Mouse (Mus musculus): ENCODE measurements around the gene Fgd2.

Gene Fgd2

DNA sequence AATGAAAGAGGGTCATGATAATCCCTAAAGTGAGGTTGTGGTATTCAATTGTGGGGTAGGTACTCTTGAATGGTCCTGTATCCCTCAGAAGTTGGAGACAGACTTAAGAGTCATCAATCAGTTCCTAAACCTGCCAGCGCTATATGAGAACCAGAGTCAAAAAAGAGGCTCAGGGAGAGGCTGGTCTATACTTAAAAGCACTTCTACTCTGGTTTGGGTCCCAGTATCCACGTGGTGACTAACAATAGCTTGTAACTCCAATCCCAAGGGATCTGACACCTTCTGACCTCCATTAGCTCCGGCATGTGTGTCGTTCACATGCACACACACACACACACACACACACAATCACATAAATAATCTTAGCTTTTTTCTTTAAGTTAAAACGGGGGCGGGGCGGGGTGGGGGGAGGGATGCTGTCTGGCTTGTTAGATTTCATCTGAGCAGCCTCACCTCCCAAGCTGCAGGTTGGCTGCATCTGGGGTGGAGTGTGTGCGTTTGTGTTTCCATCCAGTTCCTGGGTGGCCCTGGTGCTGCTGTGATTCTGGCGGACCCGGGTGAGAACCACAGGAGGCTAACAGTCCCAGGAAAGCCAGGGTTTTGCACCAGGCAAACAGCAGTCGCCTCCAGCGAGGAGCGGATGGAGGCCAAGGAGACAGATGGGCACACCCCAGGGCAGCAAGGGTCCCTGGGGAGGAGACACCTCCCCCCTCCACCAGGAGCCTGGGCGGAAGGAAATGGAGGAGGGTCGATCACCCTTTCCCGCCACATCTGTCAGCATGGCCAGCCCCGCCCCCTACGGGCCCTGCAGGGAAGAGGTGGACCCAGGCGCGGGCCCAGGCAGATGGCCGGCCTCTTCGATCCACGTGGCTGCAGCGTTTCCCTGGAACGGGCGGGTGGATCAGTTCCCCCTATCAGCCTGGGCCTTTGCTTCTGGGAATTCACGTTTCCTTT lies 37.0 kb downstream of the Fgd2 start:
- peak; percentile 82 for DNase-seq (ENCODE audit: low read depth, low spot score)

DNA sequence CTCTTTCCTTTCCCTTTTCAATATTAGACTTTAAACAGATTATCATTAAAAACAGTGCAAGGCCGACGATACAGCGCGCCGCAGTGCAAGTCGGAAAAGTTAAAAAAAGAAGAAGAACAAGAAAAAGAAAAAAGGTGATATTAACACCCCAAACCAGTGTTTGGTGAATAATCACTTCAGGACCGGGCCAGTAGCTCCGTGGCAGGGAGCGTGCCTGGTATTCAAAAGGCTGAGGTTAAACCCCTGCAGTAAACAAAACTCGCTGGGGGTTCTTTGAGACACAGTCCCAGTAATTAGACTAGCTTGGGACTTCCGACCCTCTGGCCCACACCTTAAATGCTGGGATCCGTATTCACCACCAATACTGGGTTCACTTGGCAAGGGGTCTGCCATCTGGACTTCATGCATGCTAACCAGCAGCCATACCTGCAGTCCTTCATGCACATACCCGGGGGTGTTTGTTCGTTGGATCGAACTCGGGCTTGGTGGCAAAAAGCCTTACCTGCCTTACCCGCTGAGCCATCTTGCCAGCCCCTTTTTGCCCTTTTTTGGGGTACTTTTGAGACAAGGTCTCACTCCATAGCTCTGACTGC lies 37.8 kb downstream of the Fgd2 start:
- no peak for DNase-seq (ENCODE audit: low read depth, low spot score)

DNA sequence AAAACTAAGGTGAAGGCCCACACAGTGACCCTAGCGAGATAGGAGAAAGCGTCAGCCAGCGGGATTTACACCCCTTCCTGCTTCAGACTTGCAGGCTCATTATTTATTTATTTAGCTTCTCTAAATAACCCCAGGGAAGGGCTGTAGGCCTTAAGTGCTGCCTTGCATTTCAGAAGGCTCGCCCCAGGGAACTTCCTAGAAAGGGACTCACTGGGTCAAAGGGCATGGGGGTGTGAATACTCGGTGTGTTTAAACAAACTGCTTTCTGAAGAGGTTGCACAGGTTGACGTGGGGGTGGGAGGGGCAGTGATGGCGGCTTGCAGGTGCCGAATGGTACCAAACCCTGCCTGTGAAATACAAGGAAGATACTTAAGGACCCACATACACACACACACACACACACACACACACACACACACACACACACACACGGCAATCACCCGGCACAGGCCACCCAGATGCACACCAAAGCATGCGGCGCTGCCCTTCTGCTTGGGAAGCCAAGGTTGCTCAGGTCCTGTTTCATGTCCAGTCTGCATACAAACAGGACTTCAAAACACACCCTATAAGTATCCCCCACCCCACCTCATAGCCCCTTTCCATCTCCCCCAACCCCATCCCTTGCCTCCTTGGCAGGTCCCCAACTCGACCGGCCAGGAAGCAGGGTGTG lies 38.7 kb downstream of the Fgd2 start:
- DNase-seq (ENCODE audit: low read depth, low spot score): peak; percentile 26

- DNase-seq (ENCODE audit: low read depth, low spot score): no peak
Measured at GRCm38 (mm10) chr17:29400044-29400443, 39.3 kb downstream of the Fgd2 start.

GRCm38 (mm10) chr17:29401741-29402268 lies 41.1 kb downstream of the Fgd2 start:
- DNase-seq (ENCODE audit: low read depth, low spot score): no peak

DNA sequence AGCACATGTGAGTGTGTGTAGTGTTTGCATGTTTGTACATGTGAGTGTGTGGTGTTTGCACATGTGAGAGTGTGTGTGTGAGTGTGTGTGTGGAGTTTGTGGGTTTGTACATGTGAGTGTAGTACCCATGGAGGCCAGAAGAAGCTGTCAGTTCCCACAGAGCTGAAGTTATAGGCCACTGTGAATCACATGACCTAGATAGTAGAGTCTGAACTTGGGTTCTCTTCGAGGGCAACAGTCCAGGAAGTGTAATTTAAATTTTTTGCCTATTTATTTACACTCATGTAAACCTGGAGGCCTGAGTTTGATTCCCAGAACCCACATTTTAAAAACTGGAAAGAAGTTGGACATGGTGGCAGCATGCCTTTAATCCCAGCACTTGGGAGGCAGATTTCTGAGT lies 42.5 kb downstream of the Fgd2 start:
- DNase-seq (ENCODE audit: low read depth, low spot score): no peak

GRCm38 (mm10) chr17:29405501-29405900 lies 44.8 kb downstream of the Fgd2 start:
- DNase-seq (ENCODE audit: low read depth, low spot score): no peak

GRCm38 (mm10) chr17:29406077-29406476 lies 45.4 kb downstream of the Fgd2 start:
- peak; percentile 57 for DNase-seq (ENCODE audit: low read depth, low spot score)

DNA sequence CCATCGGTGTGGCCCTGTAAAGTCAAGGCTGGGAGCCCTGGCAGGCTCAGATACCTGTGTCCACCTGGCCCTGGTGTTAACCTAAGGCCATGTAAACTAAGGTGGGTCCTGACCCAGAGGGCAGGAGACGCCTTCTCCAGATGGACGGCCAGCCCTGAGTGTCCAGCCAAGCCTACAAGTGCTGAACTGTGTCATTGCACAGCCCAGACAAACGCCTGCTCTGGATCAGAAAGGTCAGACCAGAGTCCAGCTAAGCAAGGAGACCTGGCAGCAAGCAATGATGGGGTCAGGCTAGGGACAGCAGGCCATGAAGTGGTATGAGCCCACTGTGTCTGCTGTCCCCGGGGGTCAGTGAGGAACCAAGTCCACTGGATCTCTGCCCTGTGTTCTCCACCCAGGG lies 46.7 kb downstream of the Fgd2 start:
- DNase-seq (ENCODE audit: low read depth, low spot score): no peak

- no peak for DNase-seq (ENCODE audit: low read depth, low spot score)
Measured at GRCm38 (mm10) chr17:29408364-29408763, 47.6 kb downstream of the Fgd2 start.

DNA sequence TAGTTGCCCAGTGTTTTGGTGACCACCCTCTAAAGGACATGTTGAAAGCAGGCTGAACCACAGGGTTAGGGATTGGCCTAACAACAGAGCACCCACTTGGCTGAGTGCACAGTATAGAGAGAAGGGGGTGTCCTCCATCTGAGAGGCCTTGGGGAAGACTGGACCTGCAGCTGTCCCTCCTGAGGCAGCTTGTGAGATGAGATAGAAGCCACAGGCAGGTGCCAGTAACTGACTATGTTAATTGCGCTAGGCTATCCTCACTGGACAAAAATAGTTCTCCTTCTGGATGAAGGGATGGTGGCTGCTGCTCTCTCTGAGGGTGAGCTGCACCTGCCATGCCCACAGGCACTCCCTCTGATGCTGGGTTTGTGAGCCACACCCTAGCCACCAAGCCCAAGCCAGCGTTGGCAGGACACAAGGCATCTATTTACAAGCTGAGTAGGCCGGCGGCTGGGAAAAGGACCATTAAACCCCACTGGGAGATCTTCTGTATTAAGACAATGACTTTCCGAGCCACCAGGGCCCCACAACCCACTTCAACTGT lies 49.2 kb downstream of the Fgd2 start:
- no peak for DNase-seq (ENCODE audit: low read depth, low spot score)

- no peak for DNase-seq (ENCODE audit: low read depth, low spot score)
Measured at GRCm38 (mm10) chr17:29411821-29412425, 51.2 kb downstream of the Fgd2 start.

- DNase-seq (ENCODE audit: low read depth, low spot score): no peak
Measured at GRCm38 (mm10) chr17:29414566-29414965, 53.9 kb downstream of the Fgd2 start.

DNA sequence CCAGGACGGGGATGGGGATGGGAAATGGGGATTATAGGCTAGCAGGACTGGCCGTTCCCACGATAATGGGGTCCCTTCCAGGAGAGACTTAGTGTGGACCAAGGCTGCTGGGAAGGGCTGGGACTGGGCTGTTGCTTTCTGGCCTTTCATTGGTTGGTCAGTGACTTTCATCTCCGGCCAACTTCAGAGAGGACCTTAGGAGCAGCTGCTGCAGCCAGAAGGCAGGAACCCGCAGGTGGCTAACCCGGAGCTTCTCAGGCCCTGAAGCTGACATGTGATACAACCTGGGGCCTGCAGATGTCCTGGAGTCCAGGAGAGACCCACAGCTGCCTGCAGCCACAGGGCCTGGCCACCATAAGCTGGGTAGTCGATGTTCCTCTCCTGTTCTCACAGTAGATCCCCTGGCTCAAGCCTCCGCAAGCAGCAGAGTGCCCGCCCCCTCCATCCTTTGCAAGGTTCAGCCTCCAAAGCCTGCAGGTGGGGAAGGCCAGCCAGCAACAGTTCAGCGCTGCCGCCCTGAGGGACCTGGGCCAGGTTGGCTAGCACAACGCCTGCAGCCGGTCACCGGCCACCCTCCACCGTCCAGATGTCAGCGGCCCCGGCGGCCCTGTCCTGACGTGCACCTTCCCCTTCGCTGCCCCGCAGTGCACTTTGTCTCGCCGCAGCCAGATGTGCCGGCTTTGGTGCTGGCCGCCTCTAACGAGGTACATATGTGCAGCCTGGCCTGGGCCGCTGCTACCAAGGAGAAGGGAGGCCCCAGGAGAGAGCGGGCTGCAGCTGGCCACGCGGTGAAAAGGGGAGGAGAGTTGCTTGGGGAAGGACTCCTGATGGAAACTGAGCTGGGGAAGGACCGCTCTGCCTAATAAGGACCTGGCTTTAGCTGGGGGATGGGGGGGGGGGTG lies 55.3 kb downstream of the Fgd2 start:
- DNase-seq (ENCODE audit: low read depth, low spot score): peak; percentile 94

GRCm38 (mm10) chr17:29416757-29417156 lies 56.0 kb downstream of the Fgd2 start:
- DNase-seq (ENCODE audit: low read depth, low spot score): no peak

GRCm38 (mm10) chr17:29418758-29419380 lies 58.2 kb downstream of the Fgd2 start:
- DNase-seq (ENCODE audit: low read depth, low spot score): no peak

DNA sequence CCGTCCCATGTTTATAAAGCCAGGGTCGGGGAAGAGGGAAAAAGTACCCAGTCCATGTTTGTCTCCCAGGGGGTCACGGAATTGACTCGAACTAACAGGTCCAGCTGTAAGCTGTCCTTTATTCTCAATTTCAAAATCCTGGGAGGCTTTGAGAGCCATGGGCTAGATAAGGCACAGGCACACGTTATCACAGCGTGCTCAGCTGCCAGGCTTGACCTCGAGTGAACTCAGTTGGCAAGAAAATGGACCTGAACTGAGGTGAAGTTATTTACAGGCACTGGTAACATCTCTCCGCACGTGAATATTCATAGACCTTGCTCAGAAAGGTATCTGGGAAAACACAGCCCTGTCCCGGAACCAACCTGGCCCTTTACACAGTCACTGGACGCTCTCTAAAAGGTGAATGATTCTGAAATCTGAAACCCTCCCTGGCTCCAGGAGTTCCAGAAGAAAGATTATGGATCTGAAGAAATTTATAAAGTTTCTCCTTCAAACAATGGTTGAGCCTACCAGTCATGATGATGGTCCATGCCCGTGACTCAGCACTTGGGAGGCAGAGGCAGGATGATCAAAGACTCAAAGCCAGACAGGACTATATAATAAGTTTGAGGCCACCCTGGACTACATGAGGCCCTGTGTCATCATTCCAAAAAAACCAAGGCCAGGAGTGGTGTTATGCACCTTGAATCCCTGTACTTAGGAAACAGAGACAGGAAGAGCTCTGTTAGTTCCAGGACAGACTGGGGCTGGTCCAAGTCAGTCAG lies 59.4 kb downstream of the Fgd2 start:
- no peak for DNase-seq (ENCODE audit: low read depth, low spot score)

DNA sequence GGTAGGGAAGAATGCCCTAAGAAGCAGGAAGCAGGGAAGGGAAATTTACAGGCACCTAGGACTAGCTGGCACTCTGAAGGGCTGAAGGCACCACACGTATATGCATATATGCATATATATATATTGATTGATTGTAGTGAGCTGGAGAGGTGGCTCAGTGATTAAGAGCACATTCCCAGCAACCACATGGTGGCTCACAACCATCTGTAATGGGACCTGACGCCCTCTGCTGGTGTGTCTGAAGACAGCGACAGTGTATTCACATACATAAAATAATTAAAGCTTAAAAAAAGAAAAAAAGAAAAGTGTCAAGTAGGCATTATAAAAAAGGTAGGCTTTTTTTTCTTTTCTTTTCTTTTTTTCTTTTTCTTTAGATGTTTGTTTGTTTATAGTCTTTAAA lies 60.6 kb downstream of the Fgd2 start:
- no peak for DNase-seq (ENCODE audit: low read depth, low spot score)

- DNase-seq (ENCODE audit: low read depth, low spot score): no peak
Measured at GRCm38 (mm10) chr17:29422337-29422736, 61.6 kb downstream of the Fgd2 start.

Data from forelimb bud, embryonic 11.5 days (tissue).